Mouse (Mus musculus) kidney, adult 9 months (tissue): ENCODE measurements around the gene Gbp9.
"Not testable (repeated sequence)": the region's sequence is repeated elsewhere in the genome, so short reads cannot be mapped to it uniquely, and the experiment has no call there.

Experiments
- DNase-seq: peaks from one replicate; pipeline ENCODE4 v3.0.0; 2022

The Gbp9 gene

GRCm38 (mm10) chr5:105139409-105140088, at the start of gene Gbp9, which contains the start of the genes Gbp8 and Gbp4:
Gene Gbp9 (minus strand): TSS chr5:105139539.
Gene Gbp8 (minus strand): TSS chr5:105139540.
Gene Gbp4 (minus strand): TSS chr5:105139586.
- peak; percentile 61 for DNase-seq

GRCm38 (mm10) chr5:105181446-105181845, 42.1 kb upstream of the Gbp9 start:
- no peak for DNase-seq

GRCm38 (mm10) chr5:105156582-105156981, 17.2 kb upstream of the Gbp9 start:
- no peak for DNase-seq

- DNase-seq: no peak
Observed at GRCm38 (mm10) chr5:105154049-105154448, 14.7 kb upstream of the Gbp9 start.

GRCm38 (mm10) chr5:105148062-105148461, 8.7 kb upstream of the Gbp9 start:
- DNase-seq: not testable (repeated sequence)

GRCm38 (mm10) chr5:105146447-105146846, 7.1 kb upstream of the Gbp9 start:
- DNase-seq: peak; percentile 40

GRCm38 (mm10) chr5:105145731-105146130, 6.4 kb upstream of the Gbp9 start:
- DNase-seq: peak; percentile 40

GRCm38 (mm10) chr5:105140089-105140810, 911 bp upstream of the Gbp9 start:
- not testable (repeated sequence) for DNase-seq

- no peak for DNase-seq
Observed at GRCm38 (mm10) chr5:105138906-105139305, 433 bp downstream of the Gbp9 start.

GRCm38 (mm10) chr5:105136706-105137304, 2.5 kb downstream of the Gbp9 start:
- not testable (repeated sequence) for DNase-seq

- not testable (repeated sequence) for DNase-seq
Observed at GRCm38 (mm10) chr5:105121731-105122130, 17.6 kb downstream of the Gbp9 start.

- DNase-seq: no peak
Observed at GRCm38 (mm10) chr5:105115740-105116139, 23.6 kb downstream of the Gbp9 start.

- no peak for DNase-seq
Observed at GRCm38 (mm10) chr5:105114696-105115095, 24.6 kb downstream of the Gbp9 start.

GRCm38 (mm10) chr5:105113656-105114055, 25.7 kb downstream of the Gbp9 start:
- no peak for DNase-seq

GRCm38 (mm10) chr5:105110271-105110852, 29.0 kb downstream of the Gbp9 start:
- DNase-seq: peak; percentile 70

GRCm38 (mm10) chr5:105109775-105110174, 29.6 kb downstream of the Gbp9 start:
- peak; percentile 5 for DNase-seq

- DNase-seq: not testable (repeated sequence)
Observed at GRCm38 (mm10) chr5:105105689-105106088, 33.6 kb downstream of the Gbp9 start.

GRCm38 (mm10) chr5:105081900-105082299, 57.4 kb downstream of the Gbp9 start:
- no peak for DNase-seq

GRCm38 (mm10) chr5:105068356-105068755, 71.0 kb downstream of the Gbp9 start:
- not testable (repeated sequence) for DNase-seq

- not testable (repeated sequence) for DNase-seq
Observed at GRCm38 (mm10) chr5:105064443-105064842, 74.9 kb downstream of the Gbp9 start.

- no peak for DNase-seq
Observed at GRCm38 (mm10) chr5:105063321-105063720, 76.0 kb downstream of the Gbp9 start.

- DNase-seq: peak; percentile 7
Observed at GRCm38 (mm10) chr5:105062403-105062802, 76.9 kb downstream of the Gbp9 start.

GRCm38 (mm10) chr5:105060224-105060623, 79.1 kb downstream of the Gbp9 start:
- no peak for DNase-seq
